Mouse (Mus musculus): ENCODE results near the gene Krt2.

DNA sequence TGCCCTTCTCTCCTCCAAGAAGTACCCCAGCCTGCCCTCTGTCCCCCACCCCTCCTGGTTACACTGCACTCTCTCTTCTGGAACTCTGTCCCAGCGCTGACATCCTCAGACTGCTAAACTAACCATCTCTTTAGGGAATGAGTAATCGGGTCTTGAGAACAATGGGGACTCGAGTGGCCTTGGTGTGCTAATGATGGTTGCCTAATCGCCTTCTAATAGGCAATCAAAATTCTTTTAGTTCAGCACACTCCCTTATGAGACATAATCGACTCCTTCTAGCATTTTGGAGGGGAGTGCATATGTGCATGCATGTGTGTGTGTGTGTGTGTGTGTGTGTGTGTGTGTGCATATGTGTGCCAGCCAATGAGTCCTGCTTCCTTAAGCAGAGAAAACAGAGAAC, 34.6 kb upstream of the Krt2 start:
- TF ChIP-seq CTCF (IDR thresholded peaks at IDR 0.05; ENCODE audit: insufficient read depth, low read length) (no peak), POLR2A (IDR thresholded peaks at IDR 0.05; ENCODE audit: borderline replicate concordance, extremely low read depth, low read depth, low read length) (no peak)
